Mouse (Mus musculus) NIH3T3 (cell line): ENCODE measurements around the gene Rabl6.
A peak's percentile ranks its signal among the peaks of the same experiment; 100 is the strongest.

ENCODE experiments used
- DNase-seq: peaks from one replicate; pipeline ENCODE4 v3.0.0-alpha.2; 2012; ENCODE audit warnings: low read depth

Gene Rabl6

DNA sequence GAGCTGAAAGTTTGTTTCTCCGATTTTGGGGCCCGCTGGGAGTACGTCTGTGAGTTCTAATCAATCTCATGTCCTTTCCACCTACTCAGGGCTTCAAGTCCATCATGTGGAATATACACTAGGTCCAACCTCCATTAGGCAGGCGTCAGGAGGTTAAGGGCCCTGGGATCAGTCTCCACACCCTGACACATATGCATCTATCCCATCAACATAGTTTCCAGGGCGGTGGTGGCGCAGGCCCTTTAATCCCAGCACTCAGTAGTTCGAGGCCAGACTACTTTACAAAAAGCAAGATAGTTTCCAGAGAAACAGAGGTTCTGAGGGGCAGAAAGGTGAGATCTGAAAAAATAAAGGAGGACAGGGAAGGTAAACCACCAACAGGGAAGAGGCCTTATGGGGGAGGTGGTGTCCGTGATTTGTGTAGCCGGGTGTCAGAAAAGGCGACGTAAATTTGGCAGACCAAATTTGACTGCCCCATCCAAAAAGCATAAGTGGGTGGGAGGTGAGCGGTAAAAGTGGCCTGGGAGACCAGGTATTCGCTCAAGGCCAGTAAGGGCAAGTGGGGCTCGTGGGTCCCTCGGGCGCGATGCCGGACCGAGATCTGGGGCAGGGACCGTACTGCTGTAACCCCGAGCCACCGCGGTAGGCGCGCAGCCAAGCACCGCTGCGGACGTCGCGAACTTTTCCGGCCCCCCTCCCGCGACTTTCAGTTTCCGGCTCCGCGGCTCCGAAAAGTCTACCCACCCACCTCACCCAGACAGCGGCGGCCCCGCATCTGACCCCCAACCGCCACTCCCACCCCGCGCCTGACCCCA lies 62.1 kb downstream of the Rabl6 start:
- DNase-seq, result peak; percentile 13

GRCm38 (mm10) chr2:25541644-25542367 lies 66.5 kb downstream of the Rabl6 start:
- no peak for DNase-seq

DNA sequence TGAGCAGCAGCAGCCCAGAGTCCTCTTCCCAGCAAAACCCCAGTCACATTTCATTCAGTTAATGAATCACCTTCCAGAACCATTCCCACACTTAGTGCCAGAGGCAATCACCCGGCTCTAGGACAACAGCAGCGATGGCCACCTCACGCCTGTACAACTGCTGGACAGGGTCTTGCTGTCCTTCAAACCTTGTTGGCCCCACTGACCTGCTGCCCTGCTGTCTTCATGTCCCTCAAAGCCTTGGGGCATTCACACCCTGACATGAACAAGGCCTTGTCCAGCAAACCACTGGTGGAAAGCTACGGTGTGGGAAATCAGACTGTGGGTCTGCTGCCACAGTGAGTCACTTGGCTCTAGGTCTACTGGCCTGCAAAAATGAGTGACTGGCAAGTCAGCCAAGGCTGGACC lies 67.8 kb downstream of the Rabl6 start:
- peak; percentile 57 for DNase-seq

DNA sequence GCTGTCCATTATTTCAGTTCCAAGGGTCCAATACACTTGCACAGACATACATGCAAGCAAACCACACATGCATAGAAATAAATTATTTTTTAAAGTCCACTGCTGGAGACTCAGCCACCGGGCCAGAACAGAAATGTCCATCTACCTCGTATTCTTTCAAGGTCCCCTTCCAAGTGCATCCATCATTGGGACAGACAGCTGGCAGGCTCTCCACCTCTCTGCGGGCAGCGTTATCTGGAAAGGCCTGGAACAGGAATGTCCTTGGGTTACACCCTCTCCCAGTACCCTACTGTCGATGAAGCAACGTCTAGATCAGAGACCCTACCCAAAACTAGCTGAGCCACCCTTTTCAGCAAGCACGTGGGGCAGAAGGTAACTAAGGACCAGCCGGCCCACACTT lies 71.8 kb downstream of the Rabl6 start:
- DNase-seq, result no peak

DNA sequence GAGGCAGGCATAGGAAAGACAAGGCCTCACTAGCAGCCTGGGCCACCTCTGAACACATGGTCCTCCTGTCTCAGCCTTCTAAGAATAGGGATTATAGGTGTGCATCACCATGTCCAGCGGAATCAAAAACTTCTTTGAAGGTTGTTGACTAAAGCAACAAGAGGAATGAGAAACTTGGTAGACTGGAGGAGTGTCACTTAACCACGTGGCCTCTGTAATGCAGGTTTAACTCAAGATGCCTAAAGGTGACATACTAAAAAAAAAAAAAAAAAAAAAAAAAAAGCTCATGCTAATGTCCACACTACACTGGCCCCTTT lies 73.5 kb downstream of the Rabl6 start:
- no peak for DNase-seq

DNA sequence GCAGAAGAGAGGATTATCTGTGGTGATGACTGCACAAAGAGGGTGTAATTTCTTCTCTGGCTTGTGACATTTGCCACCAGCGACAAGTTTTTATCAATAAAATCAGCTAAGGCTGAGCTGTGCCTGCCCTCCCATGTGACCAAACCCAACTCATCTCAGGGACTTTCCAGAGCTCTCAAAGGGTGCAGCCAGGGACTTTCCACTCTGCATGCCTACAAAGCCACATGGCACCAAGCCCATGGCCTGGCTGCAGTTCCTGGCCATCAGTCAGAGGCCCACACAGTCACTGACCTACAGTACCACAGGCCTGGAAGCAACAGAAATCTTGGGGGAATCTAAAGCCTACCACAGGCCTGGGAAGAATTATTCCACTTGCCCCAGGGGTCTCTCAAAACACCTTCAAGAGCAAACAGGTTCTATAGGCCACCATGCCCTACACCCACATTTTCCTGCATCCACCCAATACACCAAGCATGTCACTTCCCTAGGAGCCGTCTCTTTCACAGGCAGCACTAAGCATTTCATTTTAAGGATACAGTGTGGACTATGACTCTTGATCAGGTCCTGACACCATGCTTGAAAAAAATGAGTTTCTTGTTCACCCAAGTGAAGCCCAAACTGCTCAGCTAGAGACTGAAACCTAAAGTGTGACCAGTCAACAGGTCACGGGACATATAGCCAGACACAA lies 74.0 kb downstream of the Rabl6 start:
- peak; percentile 94 for DNase-seq

GRCm38 (mm10) chr2:25533707-25534106 lies 74.6 kb downstream of the Rabl6 start:
- peak; percentile 68 for DNase-seq
